Mouse (Mus musculus) heart, postnatal 0 days (tissue): Measurements from ENCODE around the gene Zfp324.

ENCODE experiments used
- CTCF ChIP-seq: IDR thresholded peaks from 2 replicates; pipeline ENCODE4 v1.5.1; 2016; ENCODE audit warnings: antibody characterized with exemption, control low read depth, low read depth
- EP300 ChIP-seq: IDR thresholded peaks from 2 replicates; pipeline ENCODE4 v1.6.1; 2016; ENCODE audit warnings: antibody characterized with exemption, low read depth

- TF ChIP-seq CTCF (no peak), EP300 (no peak)
These were observed 16.4 kb upstream of the Zfp324 start for GRCm38 (mm10) chr7:12949032-12949871.
